Mouse (Mus musculus) heart, embryonic 11.5 days (tissue): ENCODE results near the gene Pld5. TPM values are rescaled to one million over a fixed set of nuclear protein-coding genes. Genes with fewer than 3 reads are reported as not detected.

Experiments
- ATAC-seq: fragments of 200-750 bp; cut with Nextera tagmentation; replicated peaks from 2 replicates; pipeline ENCODE4 v1.8.0; 2017; ENCODE audit warnings: moderate library complexity; ENCODE audit not compliant: insufficient number of reproducible peaks, low FRiP score, low TSS enrichment
- H3K27ac ChIP-seq: fragments of 300-500 bp; sonication (generic); 2 replicates; pipeline ENCODE4 v1.5.1; 2014; ENCODE audit warnings: mild to moderate bottlenecking, low read depth, low read length
- H3K27me3 ChIP-seq: fragments of 300-500 bp; sonication (generic); 2 replicates; pipeline ENCODE4 v1.6.1; 2014; ENCODE audit warnings: mild to moderate bottlenecking, low read length, mixed read lengths; ENCODE audit not compliant: control insufficient read depth, insufficient read depth
- H3K36me3 ChIP-seq: fragments of 300-500 bp; sonication (generic); 2 replicates; pipeline ENCODE4 v1.6.1; 2014; ENCODE audit warnings: mild to moderate bottlenecking, low read length, moderate library complexity, mixed read lengths; ENCODE audit not compliant: control insufficient read depth, insufficient read depth
- H3K4me1 ChIP-seq: fragments of 300-500 bp; sonication (generic); 2 replicates; pipeline ENCODE4 v1.6.1; 2014; ENCODE audit warnings: low read length; ENCODE audit not compliant: control insufficient read depth, insufficient read depth
- H3K4me2 ChIP-seq: fragments of 300-500 bp; sonication (generic); 2 replicates; pipeline ENCODE4 v1.6.1; 2014; ENCODE audit warnings: mild to moderate bottlenecking, moderate library complexity
- H3K4me3 ChIP-seq: fragments of 300-500 bp; sonication (generic); 2 replicates; pipeline ENCODE4 v1.5.1; 2014; ENCODE audit warnings: low read depth, low read length
- H3K9ac ChIP-seq: fragments of 300-500 bp; sonication (generic); 2 replicates; pipeline ENCODE4 v1.6.1; 2014; ENCODE audit warnings: mild to moderate bottlenecking, low read depth, low read length, moderate library complexity
- H3K9me3 ChIP-seq: fragments of 300-500 bp; sonication (generic); replicated peaks from 2 replicates; pipeline ENCODE4 v1.6.1; 2016; ENCODE audit warnings: low read length; ENCODE audit not compliant: control insufficient read depth
- whole genome bisulfite sequencing: fragments of 180-500 bp; shearing (Covaris S2); extraction: QIAGEN DNeasy Blood & Tissue Kit; methylation state at CpG from one replicate; pipeline ENCODE4 v1.1.7; 2014; ENCODE audit not compliant: insufficient replicate concordance; 5-methylcytosine and 5-hydroxymethylcytosine counted together
- polyA plus RNA-seq: library from polyadenylated mRNA; unstranded; fragments of >200 nt; fragmentation: Nextera tagmentation; extraction: Ambion mirVana; gene quantifications from 2 replicates; pipeline ENCODE4 v1.2.1, GENCODE M21; 2014

The Pld5 gene
- polyA plus RNA-seq, 1 experiment from 2014 or later, result 0.39 TPM

DNA sequence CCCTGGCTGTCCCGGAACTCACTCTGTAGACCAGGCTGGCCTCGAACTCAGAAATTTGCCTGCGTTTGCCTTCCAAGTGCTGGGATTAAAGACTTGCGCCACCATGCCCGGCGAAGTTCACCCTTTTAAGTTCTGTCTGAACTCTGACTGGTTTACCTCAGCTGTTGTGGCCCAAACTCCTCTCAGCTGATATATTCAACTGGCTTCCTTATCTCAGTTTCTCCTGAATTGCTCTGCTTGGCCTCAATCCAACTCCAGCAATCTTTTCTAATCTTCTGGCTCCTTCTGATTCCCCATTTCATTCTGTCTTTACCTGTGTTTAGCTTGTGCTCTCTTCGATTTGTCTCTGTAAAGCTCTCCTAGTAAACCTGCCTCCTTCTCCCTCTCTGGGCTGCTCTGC, 331.9 kb downstream of the Pld5 start:
- H3K9me3 ChIP-seq, result no peaks in the 10 kb centered on the region
- H3K9ac ChIP-seq, result no peak overlapping the region
- ATAC-seq, result no peak
- H3K4me1 ChIP-seq, result no peaks in the 10 kb centered on the region
- H3K27me3 ChIP-seq, result no peaks in the 10 kb centered on the region
- WGBS, result 77% methylated on average over 7 of the region's 7 CpGs
- H3K4me3 ChIP-seq, result no peak overlapping the region
- H3K27ac ChIP-seq, result no peak overlapping the region
- no peaks in the 10 kb centered on the region for H3K36me3 ChIP-seq
- H3K4me2 ChIP-seq, result no peak overlapping the region

DNA sequence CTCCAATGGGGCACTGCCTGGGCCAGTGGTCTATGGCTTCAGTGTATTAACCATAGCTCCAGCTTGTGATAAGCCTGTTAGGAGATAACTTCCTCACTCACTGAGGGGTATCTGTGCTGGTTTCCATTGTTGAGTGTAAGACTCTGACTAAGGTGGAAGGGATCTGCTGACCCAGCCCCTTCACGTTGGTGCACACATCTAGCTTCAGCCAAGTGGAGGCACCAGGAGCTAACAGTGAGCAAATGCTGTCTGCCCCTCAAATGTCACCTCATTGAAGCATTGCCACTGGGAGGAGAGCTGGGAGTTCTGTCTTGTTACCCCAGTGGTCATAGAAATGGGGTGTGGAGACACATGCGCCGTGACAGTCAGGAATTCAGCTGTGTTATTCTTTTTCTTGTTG, 336.4 kb downstream of the Pld5 start:
- Histone ChIP-seq H3K27me3 (no peaks in the 10 kb centered on the region), H3K4me1 (no peaks in the 10 kb centered on the region), H3K4me3 (no peak overlapping the region), H3K9ac (no peak overlapping the region), H3K9me3 (no peaks in the 10 kb centered on the region), H3K27ac (no peak overlapping the region), H3K4me2 (no peak overlapping the region), H3K36me3 (no peaks in the 10 kb centered on the region)
- ATAC-seq, result no peak
- WGBS, result 70% methylated on average over 3 of the region's 3 CpGs

DNA sequence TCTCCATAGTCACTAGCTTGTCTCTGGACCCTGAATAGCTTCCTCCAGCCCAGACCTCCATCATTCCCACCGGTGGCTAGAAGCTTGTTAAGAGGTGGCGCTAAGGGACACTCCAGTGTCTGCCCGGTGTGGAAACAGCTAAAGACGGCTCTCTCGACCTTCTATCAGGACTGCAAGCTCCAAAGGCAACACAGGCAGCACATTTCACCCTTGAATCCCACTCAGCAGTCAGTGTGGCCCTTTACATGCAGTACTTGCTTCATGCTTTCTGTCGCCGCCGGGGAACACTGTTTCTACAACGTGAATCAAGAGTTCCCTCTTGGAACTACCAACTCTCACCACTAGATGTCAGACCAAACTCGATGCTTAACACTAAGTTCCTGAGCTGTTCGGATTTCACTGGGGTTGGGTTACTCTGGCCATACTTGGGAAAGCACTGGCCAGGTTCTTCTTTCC, 338.8 kb downstream of the Pld5 start:
- H3K9me3 ChIP-seq, result no peaks in the 10 kb centered on the region
- WGBS, result 11% methylated on average over 11 of the region's 11 CpGs
- peak overlapping the region; percentile 28 for H3K4me3 ChIP-seq
- no peaks in the 10 kb centered on the region for H3K36me3 ChIP-seq
- no peak overlapping the region for H3K9ac ChIP-seq
- ATAC-seq, result peak; percentile 59
- H3K4me2 ChIP-seq, result peak overlapping the region; percentile 64
- no peak overlapping the region for H3K27ac ChIP-seq
- H3K4me1 ChIP-seq, result no peaks in the 10 kb centered on the region
- no peaks in the 10 kb centered on the region for H3K27me3 ChIP-seq

DNA sequence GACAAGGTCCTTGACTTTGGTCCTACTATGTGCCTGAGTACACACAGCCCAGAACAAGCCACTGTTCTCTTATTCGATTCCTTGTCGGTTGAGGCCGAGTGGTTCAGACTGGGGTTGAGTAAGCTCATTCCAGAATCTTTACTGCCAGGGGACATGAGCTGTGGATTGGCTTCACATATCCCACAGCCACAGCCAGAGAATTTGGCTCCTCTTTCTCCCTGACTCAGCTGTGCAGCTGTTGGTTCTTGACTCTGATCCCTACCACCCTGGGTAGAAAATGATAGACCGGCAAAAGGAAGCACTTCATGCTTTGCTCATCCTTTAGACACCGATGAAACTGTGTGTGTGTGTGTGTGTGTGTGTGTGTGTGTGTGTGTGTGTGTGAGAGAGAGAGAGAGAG, 343.7 kb downstream of the Pld5 start:
- WGBS, result 92% methylated on average over 5 of the region's 5 CpGs
- no peak for ATAC-seq
- no peak overlapping the region for H3K9ac ChIP-seq
- no peaks in the 10 kb centered on the region for H3K4me1 ChIP-seq
- no peaks in the 10 kb centered on the region for H3K9me3 ChIP-seq
- H3K27me3 ChIP-seq, result no peaks in the 10 kb centered on the region
- H3K4me3 ChIP-seq, result no peak overlapping the region
- no peak overlapping the region for H3K27ac ChIP-seq
- no peak overlapping the region for H3K4me2 ChIP-seq
- no peaks in the 10 kb centered on the region for H3K36me3 ChIP-seq

DNA sequence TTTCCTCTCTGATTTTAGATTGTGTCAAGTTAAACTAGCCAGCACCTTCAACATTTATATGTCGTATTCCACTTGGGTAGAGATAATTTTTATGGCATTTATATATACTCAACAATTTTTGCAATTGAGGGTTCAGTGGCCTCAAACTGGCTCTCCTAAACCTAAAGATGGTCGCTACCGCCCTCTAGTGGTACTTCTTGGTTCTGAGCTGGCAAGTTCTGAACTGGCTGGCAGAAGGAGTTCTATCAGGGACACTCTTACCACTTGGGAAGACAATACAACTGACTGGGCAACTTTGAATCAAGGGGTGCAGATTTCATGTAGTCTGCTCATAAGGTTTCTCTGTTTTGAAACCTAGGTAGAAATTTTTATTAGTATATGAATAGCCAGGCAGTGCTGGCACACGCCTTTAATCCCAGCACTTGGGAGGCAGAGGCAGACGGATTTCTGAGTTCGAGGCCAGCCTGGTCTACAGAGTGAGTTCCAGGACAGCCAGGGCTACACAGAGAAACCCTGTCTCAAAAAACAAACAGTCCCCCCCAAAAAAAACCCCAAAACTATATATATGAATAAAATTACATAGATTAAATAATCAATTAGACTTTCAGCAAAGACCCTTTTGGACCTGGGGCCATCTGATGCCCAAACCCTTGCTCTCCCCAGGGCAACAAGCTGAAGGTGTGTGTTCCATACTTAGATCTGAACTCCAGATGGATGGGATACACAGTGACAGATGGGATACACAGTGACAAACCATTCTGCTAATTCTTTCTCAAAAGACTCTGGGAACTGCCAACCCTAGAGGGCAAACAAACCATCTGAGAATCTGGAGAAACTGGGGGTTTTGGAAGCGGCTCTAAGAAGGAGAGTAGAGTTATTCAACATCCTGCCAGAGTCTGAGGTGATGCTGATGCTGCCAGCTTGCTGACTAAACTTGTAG, 351.0 kb downstream of the Pld5 start:
- no peak overlapping the region for H3K9ac ChIP-seq
- no peaks in the 10 kb centered on the region for H3K9me3 ChIP-seq
- no peak overlapping the region for H3K27ac ChIP-seq
- no peaks in the 10 kb centered on the region for H3K36me3 ChIP-seq
- no peaks in the 10 kb centered on the region for H3K4me1 ChIP-seq
- H3K4me3 ChIP-seq, result no peak overlapping the region
- H3K27me3 ChIP-seq, result no peaks in the 10 kb centered on the region
- ATAC-seq, result no peak
- WGBS, result 50% methylated on average over 7 of the region's 7 CpGs
- no peak overlapping the region for H3K4me2 ChIP-seq

DNA sequence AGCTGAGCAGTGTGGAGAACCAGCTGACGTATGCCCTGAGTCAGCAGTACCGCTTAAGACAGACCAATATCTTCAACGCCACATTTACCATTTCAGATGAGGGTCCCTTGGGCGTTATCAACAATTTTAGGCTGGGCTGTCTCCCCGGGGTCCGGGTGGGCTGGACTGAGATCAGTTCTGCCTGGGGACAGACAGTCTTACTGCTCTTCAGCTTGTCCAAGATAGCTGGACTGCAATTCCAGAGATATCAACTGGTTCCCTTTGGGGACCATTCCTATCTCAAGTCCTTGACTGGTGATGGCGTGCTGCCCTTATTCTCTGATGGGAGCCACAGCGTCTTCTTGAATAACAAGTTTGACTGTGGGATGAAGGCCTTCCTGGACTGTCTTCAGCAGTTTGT, 354.0 kb downstream of the Pld5 start:
- H3K4me1 ChIP-seq, result no peaks in the 10 kb centered on the region
- WGBS, result 77% methylated on average over 8 of the region's 8 CpGs
- H3K4me3 ChIP-seq, result no peak overlapping the region
- H3K4me2 ChIP-seq, result no peak overlapping the region
- H3K36me3 ChIP-seq, result no peaks in the 10 kb centered on the region
- no peak overlapping the region for H3K27ac ChIP-seq
- H3K9me3 ChIP-seq, result no peaks in the 10 kb centered on the region
- H3K27me3 ChIP-seq, result no peaks in the 10 kb centered on the region
- no peak overlapping the region for H3K9ac ChIP-seq
- ATAC-seq, result no peak

DNA sequence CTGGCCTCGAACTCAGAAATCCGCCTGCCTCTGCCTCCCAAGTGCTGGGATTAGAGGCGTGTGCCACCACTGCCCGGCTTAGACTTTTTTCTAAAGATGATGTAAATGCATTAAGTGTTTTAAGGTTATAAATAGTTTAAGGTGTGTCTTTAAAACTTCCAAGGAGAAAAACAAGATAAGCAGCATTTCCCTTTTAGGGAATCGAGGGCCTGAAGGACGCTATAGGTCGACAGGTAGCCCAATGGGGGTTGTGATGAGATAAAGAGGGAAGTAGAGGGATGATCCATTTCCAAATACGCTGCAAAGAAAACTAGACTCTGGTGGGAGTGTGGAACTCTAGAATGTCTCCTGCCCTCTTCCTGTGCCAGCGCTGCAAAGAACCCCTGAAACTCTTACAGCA, 355.1 kb downstream of the Pld5 start, which contains the start of gene Gm38100:
Gene Gm38100, plus strand, starts transcription at position 301 of the 400 bp plus-strand sequence.
- no peak for ATAC-seq
- Histone ChIP-seq H3K9ac (no peak within 1 kb of the TSS), H3K9me3 (no peaks in the 10 kb centered on the region), H3K27ac (no peak within 1 kb of the TSS), H3K36me3 (no peaks in the 10 kb centered on the region), H3K27me3 (no peaks in the 10 kb centered on the region), H3K4me2 (no peak within 1 kb of the TSS), H3K4me3 (no peak within 1 kb of the TSS), H3K4me1 (no peaks in the 10 kb centered on the region)
- WGBS, result 83% methylated on average over 9 of the region's 9 CpGs

DNA sequence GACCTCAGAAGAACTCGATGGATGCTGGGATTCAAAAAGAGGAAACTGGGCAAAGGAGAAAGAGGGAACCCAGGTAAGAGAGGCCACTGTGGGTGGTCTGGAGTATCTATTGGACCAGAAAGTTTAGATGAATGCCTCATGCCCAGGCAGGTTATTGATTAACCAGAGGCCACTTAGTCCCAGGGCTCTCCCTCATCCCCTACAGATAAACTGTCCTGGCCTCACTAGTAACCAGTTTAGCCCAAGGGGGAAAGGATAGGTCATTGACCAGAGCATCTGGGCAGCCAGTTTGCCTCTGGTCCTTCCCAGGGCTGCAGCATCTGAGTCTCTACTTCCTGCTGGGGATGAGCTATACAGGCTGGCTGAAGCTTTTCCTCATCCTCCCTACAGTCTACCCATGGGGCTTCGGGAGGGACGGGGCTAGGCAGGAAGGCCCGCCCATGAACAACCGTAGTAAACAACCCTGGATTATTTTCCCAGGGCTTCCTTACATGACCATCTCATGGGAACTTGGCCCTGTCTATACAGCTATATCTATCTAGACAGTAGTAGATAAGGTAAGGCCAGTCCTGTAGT, 361.3 kb downstream of the Pld5 start:
- 0 out of 2 replicates have a peak, but pooled peaks cover 3% of the 10 kb centered on the region for H3K36me3 ChIP-seq
- no peak overlapping the region for H3K4me2 ChIP-seq
- no peak for ATAC-seq
- WGBS, result 66% methylated on average over 5 of the region's 5 CpGs
- H3K4me3 ChIP-seq, result no peak overlapping the region
- H3K9me3 ChIP-seq, result no peaks in the 10 kb centered on the region
- no peaks in the 10 kb centered on the region for H3K4me1 ChIP-seq
- H3K27me3 ChIP-seq, result no peaks in the 10 kb centered on the region
- no peak overlapping the region for H3K9ac ChIP-seq
- H3K27ac ChIP-seq, result no peak overlapping the region
